Mouse (Mus musculus): ENCODE data around the gene Olfml2b.

The Olfml2b gene

DNA sequence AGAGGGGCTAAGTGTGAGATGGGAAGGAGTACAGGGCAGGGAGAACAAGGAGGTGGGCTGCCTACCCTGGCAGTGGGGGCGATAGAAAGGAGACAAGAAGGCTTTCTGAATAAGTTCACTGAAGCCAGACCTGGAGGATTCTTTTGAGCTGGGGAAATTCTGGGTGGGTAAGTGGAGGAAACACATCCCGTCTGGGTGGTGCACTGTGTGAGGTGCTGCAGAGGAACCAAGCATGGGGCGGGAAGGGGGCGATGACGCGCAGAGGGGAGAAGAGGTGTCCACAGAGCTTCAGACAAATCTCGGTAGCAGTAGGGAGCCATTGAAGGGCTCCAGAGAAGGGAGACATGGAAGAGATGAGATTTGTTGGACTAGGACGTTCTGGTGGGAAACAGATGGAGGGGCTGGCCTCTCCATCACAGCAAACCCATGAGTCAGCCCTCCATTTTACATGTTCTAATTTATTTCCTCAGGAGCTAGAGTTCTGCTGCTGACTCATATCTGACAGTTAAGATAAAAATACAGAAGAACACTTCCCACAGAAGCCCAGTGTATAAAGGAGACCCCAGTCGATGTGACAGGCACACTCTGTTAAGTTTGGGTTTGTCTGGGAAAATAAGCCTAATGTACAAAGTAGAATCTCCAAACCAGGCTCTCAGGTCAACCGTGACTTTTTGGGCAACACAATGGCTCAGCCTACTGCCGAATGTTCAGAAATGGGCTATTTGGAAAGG, 87.7 kb downstream of the Olfml2b start:
- DNase-seq (ENCODE audit: low spot score in 2 of 2): no peak
